Mouse (Mus musculus) adrenal gland, adult 8-10 months (tissue): ENCODE results near the gene Ampd2. TPM values are rescaled to one million over a fixed set of nuclear protein-coding genes. Genes with fewer than 3 reads are reported as not detected.

Source experiments
- DNase-seq: peaks from one replicate; pipeline ENCODE4 v3.0.0; 2022
- total RNA-seq, 4 experiments: library from RNA; stranded (reverse); gene quantifications; 2 replicates each; pipeline ENCODE4 v1.2.4; 2022

The Ampd2 gene
- 100 to 1,000 TPM; 152 to 212 (median 184) TPM for total RNA-seq

DNA sequence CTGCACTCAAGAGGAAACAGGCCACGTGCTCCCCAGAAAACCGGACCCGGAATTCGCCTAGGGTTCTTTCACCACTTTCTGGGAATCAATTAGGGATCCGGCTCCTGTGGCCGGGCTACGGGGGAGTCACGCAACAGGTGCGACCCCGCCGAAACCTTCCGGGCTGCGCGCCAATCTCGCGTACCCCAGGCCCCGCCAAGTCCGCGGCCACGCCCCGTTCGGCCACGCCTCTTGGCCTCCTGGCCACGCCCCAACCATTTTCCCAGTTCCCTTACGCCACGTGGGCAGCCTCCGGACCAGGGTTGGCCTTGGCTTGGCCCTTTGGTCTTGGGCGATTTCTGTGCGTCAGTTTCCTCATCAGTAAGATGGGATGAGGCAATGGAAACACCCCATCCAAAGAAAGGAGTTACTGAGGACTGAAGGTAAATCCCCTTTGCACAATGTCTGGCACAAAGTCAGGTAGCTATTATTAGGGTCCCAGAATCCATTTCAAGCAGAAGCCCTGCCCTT is at the start of gene Ampd2:
TSS of gene Ampd2 (minus strand) at position 182 of the 510 bp plus-strand sequence.
- DNase-seq = peak; percentile 91

DNA sequence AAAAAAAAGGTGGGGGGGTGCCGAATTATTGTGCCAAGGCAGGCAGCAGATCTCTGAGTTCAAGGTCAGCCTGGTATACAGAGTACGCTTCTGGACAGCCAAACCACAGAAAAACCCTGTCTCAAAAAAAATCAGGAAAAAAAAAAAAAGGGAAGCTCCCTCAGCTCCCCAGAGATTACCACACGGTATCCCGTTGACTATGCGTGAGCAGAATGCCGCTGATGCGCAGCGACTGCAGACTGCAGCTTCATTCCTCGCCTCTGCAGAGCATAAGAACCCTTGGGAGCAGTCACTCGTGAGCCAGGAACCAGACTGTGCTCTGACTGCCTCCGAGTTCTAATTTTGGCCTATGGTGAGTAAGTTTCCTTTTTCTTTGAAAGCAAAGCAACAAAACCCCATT is 48.2 kb upstream of the Ampd2 start:
- DNase-seq = no peak

DNA sequence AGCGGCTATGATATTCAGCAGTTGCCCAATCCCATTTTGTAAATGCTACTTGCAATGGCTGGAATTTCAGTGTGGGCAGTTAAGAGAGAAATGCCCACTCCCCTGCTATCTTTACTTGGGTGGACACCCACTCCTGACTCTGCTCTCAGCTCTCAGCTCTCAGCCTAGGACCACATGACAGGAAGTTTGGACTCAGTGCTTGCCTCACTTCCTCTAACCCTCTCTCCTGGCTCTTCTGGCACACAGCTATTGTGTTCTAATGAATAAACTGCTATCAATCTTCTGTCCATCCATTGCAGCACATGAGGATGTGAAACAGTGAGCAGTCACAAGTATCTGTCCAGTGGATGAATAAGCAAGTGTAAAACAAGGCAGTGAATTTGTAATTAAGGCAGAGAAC is 46.0 kb upstream of the Ampd2 start:
- DNase-seq = no peak

GRCm38 (mm10) chr3:108131821-108132220 is 45.4 kb upstream of the Ampd2 start:
- DNase-seq = no peak

- no peak for DNase-seq
Observed at GRCm38 (mm10) chr3:108131216-108131615, 44.8 kb upstream of the Ampd2 start.

GRCm38 (mm10) chr3:108129804-108130203 is 43.4 kb upstream of the Ampd2 start:
- DNase-seq = no peak

DNA sequence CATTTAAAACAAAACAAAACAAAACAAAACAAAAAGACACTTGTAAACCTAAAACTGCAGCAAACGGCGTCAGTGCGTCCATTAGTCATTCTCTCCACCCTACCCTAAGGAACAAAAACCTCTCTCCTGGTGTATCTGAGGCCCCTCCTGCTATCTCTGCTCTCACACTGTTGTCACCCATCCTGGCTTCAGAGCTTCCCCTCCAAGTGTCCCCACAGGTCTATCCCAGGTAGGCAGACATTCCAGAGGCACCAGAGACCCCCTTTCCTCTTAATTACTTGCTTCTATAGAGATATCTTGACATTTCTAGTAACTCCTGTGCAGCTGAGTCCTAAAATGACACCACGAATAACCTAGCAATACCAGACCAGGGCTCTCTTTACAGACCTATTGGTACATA is 42.9 kb upstream of the Ampd2 start:
- DNase-seq = no peak

GRCm38 (mm10) chr3:108128520-108128919 is 42.1 kb upstream of the Ampd2 start:
- DNase-seq = no peak

GRCm38 (mm10) chr3:108126327-108126726 is 39.9 kb upstream of the Ampd2 start:
- no peak for DNase-seq

GRCm38 (mm10) chr3:108124131-108124530 is 37.7 kb upstream of the Ampd2 start:
- DNase-seq = no peak

- DNase-seq = no peak
Observed at GRCm38 (mm10) chr3:108123242-108123641, 36.8 kb upstream of the Ampd2 start.

GRCm38 (mm10) chr3:108121101-108121500 is 34.6 kb upstream of the Ampd2 start:
- DNase-seq = peak; percentile 40

DNA sequence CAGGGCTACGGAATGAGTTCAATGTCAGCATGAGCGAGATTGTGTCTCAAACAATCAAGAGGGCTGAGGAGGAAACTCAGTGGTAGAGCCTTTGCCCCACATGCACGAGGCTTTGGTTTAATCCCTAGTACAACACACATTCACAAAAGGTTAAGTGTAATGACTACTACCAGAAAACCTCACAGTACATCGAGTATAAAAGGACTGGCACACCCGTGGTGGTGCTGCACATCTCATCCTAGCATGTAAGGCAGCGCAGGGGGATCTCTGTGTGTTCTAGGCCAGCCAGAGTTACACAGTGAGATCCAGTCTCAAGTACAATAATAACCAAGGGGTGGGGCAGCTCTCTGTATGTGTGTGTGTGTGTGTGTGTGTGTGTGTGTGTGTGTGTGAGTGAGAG is 31.0 kb upstream of the Ampd2 start:
- DNase-seq = no peak

- no peak for DNase-seq
Observed at GRCm38 (mm10) chr3:108113591-108114289, 27.3 kb upstream of the Ampd2 start.

- DNase-seq = no peak
Observed at GRCm38 (mm10) chr3:108112666-108113065, 26.2 kb upstream of the Ampd2 start.

GRCm38 (mm10) chr3:108112246-108112645 is 25.8 kb upstream of the Ampd2 start:
- no peak for DNase-seq

GRCm38 (mm10) chr3:108111320-108111719 is 24.9 kb upstream of the Ampd2 start:
- DNase-seq = no peak

DNA sequence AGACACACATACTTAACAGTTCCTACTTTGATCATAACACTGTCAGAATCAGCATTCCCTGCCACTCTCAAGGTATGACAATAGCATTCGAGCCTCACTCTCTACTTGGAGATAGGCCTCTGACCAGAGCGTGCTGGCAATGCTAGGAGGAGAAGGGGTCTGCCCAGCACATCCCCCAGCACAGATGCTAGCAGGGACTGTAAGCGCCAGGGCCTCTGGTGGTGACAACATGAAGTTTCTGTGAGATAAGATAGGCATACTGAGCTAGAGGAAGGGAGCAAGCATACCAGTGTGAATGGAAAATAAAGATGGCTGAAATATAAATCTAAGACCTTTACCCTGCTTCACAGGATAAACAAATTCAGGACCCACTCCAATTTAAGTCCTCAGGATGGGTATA is 18.8 kb upstream of the Ampd2 start:
- no peak for DNase-seq

- no peak for DNase-seq
Observed at GRCm38 (mm10) chr3:108102075-108102474, 15.6 kb upstream of the Ampd2 start.

- no peak for DNase-seq
Observed at GRCm38 (mm10) chr3:108101594-108101993, 15.1 kb upstream of the Ampd2 start.

DNA sequence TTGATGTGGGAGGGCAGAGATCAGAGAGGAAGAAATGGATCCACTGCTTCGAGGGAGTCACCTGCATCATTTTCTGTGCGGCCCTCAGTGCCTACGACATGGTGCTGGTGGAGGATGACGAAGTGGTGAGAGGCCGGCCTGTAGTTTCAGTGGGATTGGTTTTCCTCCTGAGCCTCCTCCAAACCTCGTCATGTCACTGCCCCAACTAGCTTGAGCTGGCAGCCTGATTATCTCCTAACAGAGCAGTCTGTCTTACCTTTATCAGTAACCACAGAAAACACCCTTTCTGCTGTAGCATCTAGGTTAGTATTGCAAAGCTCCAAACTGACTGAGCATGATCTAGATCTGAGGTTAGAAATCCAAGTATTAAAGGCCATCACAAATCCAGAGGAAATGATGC is 11.9 kb upstream of the Ampd2 start:
- DNase-seq = no peak

DNA sequence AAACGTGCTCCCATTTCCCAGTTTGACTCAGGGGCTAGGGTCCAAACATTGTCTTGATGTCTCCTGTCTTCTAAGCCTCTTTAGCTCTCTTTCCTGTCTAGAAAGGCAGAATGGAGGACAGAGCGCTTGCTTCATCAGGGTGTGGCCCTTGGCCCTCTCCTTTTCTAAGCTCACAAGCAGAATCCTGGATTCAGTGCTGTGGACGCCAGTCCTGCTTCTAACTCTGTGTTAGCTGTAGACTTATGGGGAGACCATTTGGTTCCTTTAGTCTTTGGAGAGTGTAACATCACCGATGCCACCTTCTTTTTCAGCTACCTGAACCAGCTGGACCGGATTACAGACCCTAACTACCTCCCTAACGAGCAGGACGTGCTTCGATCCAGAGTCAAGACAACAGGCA is 11.2 kb upstream of the Ampd2 start:
- no peak for DNase-seq

- DNase-seq = no peak
Observed at GRCm38 (mm10) chr3:108096726-108097125, 10.3 kb upstream of the Ampd2 start.

- no peak for DNase-seq
Observed at GRCm38 (mm10) chr3:108096226-108096625, 9.8 kb upstream of the Ampd2 start.
